Mouse (Mus musculus) megakaryocyte, embryonic 14.5 days (primary cell): ENCODE data around the gene Serinc5.

Source experiments
- FLI1 ChIP-seq: IDR thresholded peaks from 2 replicates; pipeline ENCODE4 v1.6.1; 2012; ENCODE audit warnings: low read length, inconsistent platforms, mixed read lengths
- GATA1 ChIP-seq: IDR thresholded peaks from 3 replicates; pipeline ENCODE4 v1.6.1; 2012; ENCODE audit warnings: mixed read lengths, low read length, inconsistent platforms, borderline replicate concordance

DNA sequence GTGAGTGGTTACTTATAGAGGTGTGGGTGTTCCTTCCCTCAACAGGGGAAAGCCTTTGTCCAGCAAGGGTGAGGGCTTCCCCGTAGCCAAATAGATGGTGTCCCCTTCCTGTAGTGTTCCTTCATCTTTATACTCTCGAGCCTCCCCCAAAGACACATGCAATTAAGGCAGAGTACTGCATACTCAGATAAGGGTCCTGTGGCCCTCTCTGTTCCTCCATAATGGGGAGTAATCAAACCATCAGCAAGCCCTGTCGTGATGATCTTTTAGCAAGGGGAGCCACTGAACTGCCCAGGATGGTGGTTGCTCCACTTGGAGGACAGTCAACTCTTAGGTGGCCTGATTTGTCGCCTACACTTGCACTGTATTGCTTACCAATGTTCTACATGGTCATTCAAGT, 101.7 kb downstream of the Serinc5 start:
- TF ChIP-seq FLI1: no peak
- no peak for TF ChIP-seq GATA1
